Mouse (Mus musculus): ENCODE results near the gene Fkbp2. TPM values are rescaled to one million over a fixed set of nuclear protein-coding genes. Genes with fewer than 3 reads are reported as not detected.

Gene Fkbp2
- polyA plus RNA-seq, 1 experiment from 2014 or later = 120 TPM

DNA sequence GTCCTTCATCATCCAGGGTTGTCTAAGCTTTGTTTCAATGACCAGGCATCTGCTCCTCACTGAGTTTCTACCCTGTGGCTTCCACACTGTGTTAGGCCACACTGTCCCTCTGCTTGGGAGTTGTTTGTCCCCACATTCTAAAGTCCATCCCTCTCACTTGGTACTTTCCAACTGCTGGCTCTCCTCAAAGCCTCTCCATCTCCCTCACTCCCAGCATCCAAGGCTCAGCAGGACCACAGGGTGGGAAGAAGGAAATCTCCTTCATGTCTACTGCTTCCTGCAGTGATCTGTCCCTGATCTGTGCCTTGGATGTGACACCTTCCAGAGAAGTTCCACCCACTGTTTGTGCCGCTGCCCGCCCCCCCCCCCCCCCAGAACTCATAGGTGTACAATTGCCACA, 49.3 kb downstream of the Fkbp2 start:
- Histone ChIP-seq H3K27me3 (replicated peaks) (peaks cover 88% of the 10 kb centered on the region), H3K36me3 (replicated peaks) (no peaks in the 10 kb centered on the region), H3K27ac (no peak overlapping the region), H3K4me2 (no peak overlapping the region), H3K9me3 (no peaks in the 10 kb centered on the region), H3K9ac (no peak overlapping the region), H3K4me1 (peaks cover 25% of the 10 kb centered on the region), H3K4me3 (no peak overlapping the region)
- no peak for ATAC-seq (replicated peaks)
- WGBS = 10% methylated on average over 2 of the region's 2 CpGs

DNA sequence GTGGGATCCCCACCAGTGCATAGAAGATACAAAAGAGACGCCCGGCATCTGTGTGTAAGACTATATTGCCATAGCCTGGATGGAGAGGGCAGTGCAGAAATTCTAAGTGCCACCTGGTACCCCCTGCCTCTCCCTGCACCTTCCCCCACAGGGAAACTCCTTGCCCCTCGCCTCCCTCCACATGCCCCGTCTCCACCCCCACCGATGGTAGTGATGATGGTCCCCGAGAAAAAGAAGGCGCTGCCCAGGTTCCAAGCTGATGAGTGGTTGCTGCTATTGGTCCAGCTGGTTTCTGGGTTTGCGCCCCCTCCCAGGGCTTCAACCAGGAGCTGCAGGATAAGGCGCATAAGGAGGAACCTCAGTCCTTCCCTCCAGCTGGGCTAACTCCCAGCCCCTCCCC, 52.2 kb downstream of the Fkbp2 start:
- ATAC-seq (replicated peaks) = no peak
- 6% methylated on average over 9 of the region's 9 CpGs for WGBS
- H3K9ac ChIP-seq = no peak overlapping the region

More for the DNA sequence above, 52.2 kb downstream of the Fkbp2 start:
- Histone ChIP-seq H3K27ac (no peak overlapping the region), H3K27me3 (replicated peaks) (peaks cover 90% of the 10 kb centered on the region), H3K9me3 (no peaks in the 10 kb centered on the region), H3K4me1 (peaks cover 15% of the 10 kb centered on the region), H3K4me2 (no peak overlapping the region), H3K36me3 (replicated peaks) (no peaks in the 10 kb centered on the region), H3K4me3 (no peak overlapping the region)

Other genes with a start within 250 kb of the Fkbp2 start
- gene Rps6ka4, start 139.9 kb downstream of the Fkbp2 start, polyA plus RNA-seq (2015; fragmentation: Nextera tagmentation; extraction: Ambion mirVana) = 10.5 and 11.9 TPM in 2 replicates
- 0.54 and 0.56 TPM in 2 replicates for gene Ccdc88b, start 122.3 kb downstream of the Fkbp2 start, polyA plus RNA-seq (2015; fragmentation: Nextera tagmentation; extraction: Ambion mirVana)
- gene Trmt112, start 70.8 kb downstream of the Fkbp2 start, polyA plus RNA-seq (2015; fragmentation: Nextera tagmentation; extraction: Ambion mirVana) = 101 and 105 TPM in 2 replicates
- 325 and 351 TPM in 2 replicates for gene Prdx5, start 70.4 kb downstream of the Fkbp2 start, polyA plus RNA-seq (2015; fragmentation: Nextera tagmentation; extraction: Ambion mirVana)
- gene Esrra, start 58.7 kb downstream of the Fkbp2 start, polyA plus RNA-seq (2015; fragmentation: Nextera tagmentation; extraction: Ambion mirVana) = 16.2 and 18.9 TPM in 2 replicates
- 1.1 and 1.3 TPM in 2 replicates for gene Catsperz, start 55.1 kb downstream of the Fkbp2 start, polyA plus RNA-seq (2015; fragmentation: Nextera tagmentation; extraction: Ambion mirVana)
- gene Kcnk4, start 46.0 kb downstream of the Fkbp2 start, polyA plus RNA-seq (2015; fragmentation: Nextera tagmentation; extraction: Ambion mirVana) = 4.7 and 5.0 TPM in 2 replicates
- 93.9 and 96.1 TPM in 2 replicates for gene Bad, start 38.6 kb downstream of the Fkbp2 start, polyA plus RNA-seq (2015; fragmentation: Nextera tagmentation; extraction: Ambion mirVana)
- 70.2 and 70.5 TPM in 2 replicates for gene Gpr137, start 38.0 kb downstream of the Fkbp2 start, polyA plus RNA-seq (2015; fragmentation: Nextera tagmentation; extraction: Ambion mirVana)
- 188 and 196 TPM in 2 replicates for gene Ppp1r14b, start 5.5 kb downstream of the Fkbp2 start, polyA plus RNA-seq (2015; fragmentation: Nextera tagmentation; extraction: Ambion mirVana)
- gene Plcb3, start 4.0 kb downstream of the Fkbp2 start, polyA plus RNA-seq (2015; fragmentation: Nextera tagmentation; extraction: Ambion mirVana) = 11.3 TPM in 2 replicates
- gene Vegfb, start 7.2 kb upstream of the Fkbp2 start, polyA plus RNA-seq (2015; fragmentation: Nextera tagmentation; extraction: Ambion mirVana) = 46.7 and 47.9 TPM in 2 replicates
- gene Dnajc4, start 12.1 kb upstream of the Fkbp2 start, polyA plus RNA-seq (2015; fragmentation: Nextera tagmentation; extraction: Ambion mirVana) = 24.1 and 25.6 TPM in 2 replicates
- 21.0 and 22.5 TPM in 2 replicates for gene Nudt22, start 15.6 kb upstream of the Fkbp2 start, polyA plus RNA-seq (2015; fragmentation: Nextera tagmentation; extraction: Ambion mirVana)
- 18.5 and 19.8 TPM in 2 replicates for gene Trpt1, start 15.6 kb upstream of the Fkbp2 start, polyA plus RNA-seq (2015; fragmentation: Nextera tagmentation; extraction: Ambion mirVana)
- gene Fermt3, start 39.0 kb upstream of the Fkbp2 start, polyA plus RNA-seq (2015; fragmentation: Nextera tagmentation; extraction: Ambion mirVana) = 4.8 and 5.2 TPM in 2 replicates
- gene Stip1, start 59.5 kb upstream of the Fkbp2 start, polyA plus RNA-seq (2015; fragmentation: Nextera tagmentation; extraction: Ambion mirVana) = 214 and 230 TPM in 2 replicates
- 5.6 and 6.0 TPM in 2 replicates for gene Macrod1, start 76.3 kb upstream of the Fkbp2 start, polyA plus RNA-seq (2015; fragmentation: Nextera tagmentation; extraction: Ambion mirVana)
- 12.2 and 12.5 TPM in 2 replicates for gene Flrt1, start 125.2 kb upstream of the Fkbp2 start, polyA plus RNA-seq (2015; fragmentation: Nextera tagmentation; extraction: Ambion mirVana)
- gene Otub1, start 225.8 kb upstream of the Fkbp2 start, polyA plus RNA-seq (2015; fragmentation: Nextera tagmentation; extraction: Ambion mirVana) = 242 and 255 TPM in 2 replicates
- 837 and 848 TPM in 2 replicates for gene Cox8a, start 237.1 kb upstream of the Fkbp2 start, polyA plus RNA-seq (2015; fragmentation: Nextera tagmentation; extraction: Ambion mirVana)

Data from midbrain, embryonic 15.5 days (tissue).